Mouse (Mus musculus) MEL (cell line): ENCODE data around the gene Abtb1. TPM values are rescaled to one million over a fixed set of nuclear protein-coding genes. Genes with fewer than 3 reads are reported as not detected.

Source experiments
- DNase-seq: peaks from one replicate; pipeline ENCODE4 v3.0.0; 2011; ENCODE audit warnings: low read depth, low spot score
- H3K27ac ChIP-seq: 2 replicates; pipeline ENCODE4 v1.5.1; 2012; ENCODE audit warnings: low read depth, mild to moderate bottlenecking, control low read depth, low read length, moderate library complexity; ENCODE audit not compliant: control insufficient read depth
- H3K27me3 ChIP-seq, 2 experiments: fragments of 150-350 bp in 1 of 2; sonication (generic) in 1 of 2; 2 replicates each; pipeline ENCODE4 v1.6.1; 2012; ENCODE audit warnings: low read length in 2 of 2, mild to moderate bottlenecking in 2 of 2, improper control_type of control experiment in 1 of 2, moderate library complexity in 1 of 2; ENCODE audit not compliant: insufficient read depth in 2 of 2, control insufficient read depth in 1 of 2
- H3K36me3 ChIP-seq, 2 experiments: 2 replicates each; pipeline ENCODE4 v1.6.1; 2012 to 2014; ENCODE audit warnings: low read length in 2 of 2, improper control_type of control experiment in 1 of 2, inconsistent platforms in 1 of 2, mild to moderate bottlenecking in 1 of 2; ENCODE audit not compliant: insufficient read depth in 2 of 2, control insufficient read depth in 1 of 2
- H3K4me1 ChIP-seq, 2 experiments: fragments of 150-350 bp in 1 of 2; sonication (generic) in 1 of 2; 2 replicates each; pipeline ENCODE4 v1.6.1; 2012; ENCODE audit warnings: low read length in 2 of 2, improper control_type of control experiment in 1 of 2, mild to moderate bottlenecking in 1 of 2; ENCODE audit not compliant: insufficient read depth in 2 of 2, control insufficient read depth in 1 of 2
- H3K4me3 ChIP-seq, 2 experiments: fragments of 150-350 bp in 1 of 2; sonication (generic) in 1 of 2; 2 replicates each; pipeline ENCODE4 v1.5.1; 2012; ENCODE audit warnings: low read depth in 2 of 2, low read length in 2 of 2, mild to moderate bottlenecking in 2 of 2, moderate library complexity in 2 of 2, control low read depth in 1 of 2, improper control_type of control experiment in 1 of 2; ENCODE audit not compliant: control insufficient read depth in 1 of 2, insufficient read depth in 1 of 2
- H3K79me2 ChIP-seq: 2 replicates; pipeline ENCODE4 v1.6.1; 2012; ENCODE audit warnings: mild to moderate bottlenecking, low read length, moderate library complexity; ENCODE audit not compliant: control insufficient read depth, poor library complexity, insufficient read depth
- H3K9ac ChIP-seq: 2 replicates; pipeline ENCODE4 v1.6.1; 2012; ENCODE audit warnings: low read depth, mild to moderate bottlenecking, control low read depth, low read length, moderate library complexity; ENCODE audit not compliant: control insufficient read depth, poor library complexity, severe bottlenecking
- H3K9me3 ChIP-seq: fragments of 150-350 bp; sonication (generic); replicated peaks from 2 replicates; pipeline ENCODE4 v1.6.1; 2012; ENCODE audit warnings: mild to moderate bottlenecking, low read length, improper control_type of control experiment, moderate library complexity; ENCODE audit not compliant: insufficient read depth
- BHLHE40 ChIP-seq: IDR thresholded peaks from 2 replicates; pipeline ENCODE4 v1.6.1; 2012; ENCODE audit warnings: low read depth, mild to moderate bottlenecking, inconsistent platforms, low read length, improper control_type of control experiment, borderline replicate concordance
- CHD2 ChIP-seq: IDR thresholded peaks from 2 replicates; pipeline ENCODE4 v1.6.1; 2011; ENCODE audit warnings: low read length, improper control_type of control experiment
- ELF1 ChIP-seq: IDR thresholded peaks from 2 replicates; pipeline ENCODE4 v1.6.1; 2014; ENCODE audit warnings: low read depth, mild to moderate bottlenecking, inconsistent platforms, low read length, improper control_type of control experiment, moderate library complexity
- EP300 ChIP-seq, 2 experiments: IDR thresholded peaks; 2 replicates each; pipeline ENCODE4 v1.6.1; 2011; ENCODE audit warnings: improper control_type of control experiment in 2 of 2, low read length in 2 of 2, low read depth in 1 of 2, mild to moderate bottlenecking in 1 of 2
- GABPA ChIP-seq: IDR thresholded peaks from 2 replicates; pipeline ENCODE4 v1.6.1; 2012; ENCODE audit warnings: low read depth, mild to moderate bottlenecking, inconsistent platforms, low read length, improper control_type of control experiment, moderate library complexity
- HCFC1 ChIP-seq: IDR thresholded peaks from 2 replicates; pipeline ENCODE4 v1.6.1; 2012; ENCODE audit warnings: low read depth, mild to moderate bottlenecking, inconsistent platforms, low read length, improper control_type of control experiment, moderate library complexity
- JUND ChIP-seq: IDR thresholded peaks from 2 replicates; pipeline ENCODE4 v1.6.1; 2011; ENCODE audit warnings: low read depth, mild to moderate bottlenecking, improper control_type of control experiment, low read length
- KAT2A ChIP-seq: conservative IDR thresholded peaks from 2 replicates; pipeline ENCODE4 v1.6.1; 2012; ENCODE audit warnings: low read depth, low read length, improper control_type of control experiment, inconsistent platforms
- MAX ChIP-seq: IDR thresholded peaks from 2 replicates; pipeline ENCODE4 v1.6.1; 2011; ENCODE audit warnings: low read length, improper control_type of control experiment
- MAZ ChIP-seq: IDR thresholded peaks from 2 replicates; pipeline ENCODE4 v1.6.1; 2012; ENCODE audit warnings: low read depth, mild to moderate bottlenecking, inconsistent platforms, low read length, improper control_type of control experiment
- MEF2A ChIP-seq: IDR thresholded peaks from 2 replicates; pipeline ENCODE4 v1.6.1; 2014; ENCODE audit warnings: low read depth, mild to moderate bottlenecking, inconsistent platforms, low read length, improper control_type of control experiment; ENCODE audit not compliant: poor library complexity, insufficient replicate concordance, severe bottlenecking; ENCODE audit errors: extremely low read depth
- MYB ChIP-seq: IDR thresholded peaks from 2 replicates; pipeline ENCODE4 v1.6.1; 2011; ENCODE audit warnings: mild to moderate bottlenecking, low read depth, low read length, improper control_type of control experiment
- MYC ChIP-seq: IDR thresholded peaks from 2 replicates; pipeline ENCODE4 v1.6.1; 2011; ENCODE audit warnings: low read depth, mild to moderate bottlenecking, low read length, improper control_type of control experiment, moderate library complexity
- NRF1 ChIP-seq: IDR thresholded peaks from 2 replicates; pipeline ENCODE4 v1.6.1; 2014; ENCODE audit warnings: low read depth, mild to moderate bottlenecking, inconsistent platforms, low read length, improper control_type of control experiment, moderate library complexity; ENCODE audit not compliant: poor library complexity, insufficient read depth, severe bottlenecking
- POLR2A ChIP-seq, 2 experiments: IDR thresholded peaks; 2 replicates each; pipeline ENCODE4 v1.6.1; 2011 to 2012; ENCODE audit warnings: low read length in 2 of 2, mild to moderate bottlenecking in 2 of 2, control low read depth in 1 of 2, improper control_type of control experiment in 1 of 2, low read depth in 1 of 2, moderate library complexity in 1 of 2; ENCODE audit not compliant: control insufficient read depth in 1 of 2, insufficient read depth in 1 of 2, poor library complexity in 1 of 2
- RAD21 ChIP-seq: IDR thresholded peaks from 2 replicates; pipeline ENCODE4 v1.6.1; 2011; ENCODE audit warnings: mild to moderate bottlenecking, low read depth, low read length, improper control_type of control experiment
- SIN3A ChIP-seq: IDR thresholded peaks from 2 replicates; pipeline ENCODE4 v1.6.1; 2012; ENCODE audit warnings: low read length, improper control_type of control experiment, inconsistent platforms
- TAL1 ChIP-seq: IDR thresholded peaks from 2 replicates; pipeline ENCODE4 v1.6.1; 2012; ENCODE audit warnings: mild to moderate bottlenecking, inconsistent platforms, low read length, moderate library complexity, mixed read lengths
- TBP ChIP-seq: IDR thresholded peaks from 2 replicates; pipeline ENCODE4 v1.8.0; 2011; ENCODE audit warnings: low read depth, low read length, improper control_type of control experiment
- TCF12 ChIP-seq: IDR thresholded peaks from 2 replicates; pipeline ENCODE4 v1.6.1; 2014; ENCODE audit warnings: low read depth, mild to moderate bottlenecking, inconsistent platforms, low read length, improper control_type of control experiment, moderate library complexity
- UBTF ChIP-seq: IDR thresholded peaks from 2 replicates; pipeline ENCODE4 v1.6.1; 2012; ENCODE audit warnings: low read depth, mild to moderate bottlenecking, inconsistent platforms, low read length, improper control_type of control experiment, moderate library complexity, borderline replicate concordance; ENCODE audit not compliant: insufficient read depth
- USF2 ChIP-seq, 2 experiments: IDR thresholded peaks; 2 replicates each; pipeline ENCODE4 v1.6.1; 2011 to 2012; ENCODE audit warnings: improper control_type of control experiment in 2 of 2, low read length in 2 of 2, borderline replicate concordance in 1 of 2, inconsistent platforms in 1 of 2, low read depth in 1 of 2, mild to moderate bottlenecking in 1 of 2; ENCODE audit not compliant: insufficient read depth in 1 of 2
- ZC3H11A ChIP-seq: IDR thresholded peaks from 2 replicates; pipeline ENCODE4 v1.6.1; 2012; ENCODE audit warnings: low read depth, mild to moderate bottlenecking, inconsistent platforms, low read length, improper control_type of control experiment
- ZKSCAN1 ChIP-seq: IDR thresholded peaks from 2 replicates; pipeline ENCODE4 v1.6.1; 2012; ENCODE audit warnings: low read depth, mild to moderate bottlenecking, inconsistent platforms, low read length, improper control_type of control experiment, moderate library complexity
- ZMIZ1 ChIP-seq: IDR thresholded peaks from 2 replicates; pipeline ENCODE4 v1.6.1; 2012; ENCODE audit warnings: low read depth, mild to moderate bottlenecking, inconsistent platforms, low read length, improper control_type of control experiment, moderate library complexity
- polyA plus RNA-seq, 2 experiments: library from polyadenylated mRNA; stranded (reverse) in 1 of 2; unstranded in 1 of 2; fragments of >175 nt in 1 of 2; fragments of >200 nt in 1 of 2; gene quantifications; 2 replicates each; pipeline versions ENCODE4 v1.2.1 to v1.2.4; 2012; ENCODE audit warnings: low replicate concordance in 2 of 2, low read depth in 1 of 2; ENCODE audit not compliant: insufficient read length in 2 of 2, insufficient read depth in 1 of 2, missing spikeins in 1 of 2
- total RNA-seq: library from RNA; depleted of rRNA; stranded (reverse); fragments of 300-350 nt; gene quantifications from 2 replicates; pipeline ENCODE4 v1.2.3, GENCODE M21; 2012

The Abtb1 gene
- total and polyA plus RNA-seq, 3 experiments, result 7.4 to 16.9 TPM; not detected in 1

GRCm38 (mm10) chr6:88871546-88871945, 29.8 kb upstream of the Abtb1 start:
- Histone ChIP-seq H3K4me1 (no peaks in the 10 kb centered on the region), H3K27me3 (peaks cover 0 to 3% of the 10 kb centered on the region in 2 experiments; a peak in 3 of 4 replicates), H3K4me3 (no peak overlapping the region), H3K9ac (no peak overlapping the region), H3K9me3 (no peaks in the 10 kb centered on the region), H3K27ac (no peak overlapping the region), H3K36me3 (no peaks in the 10 kb centered on the region), H3K79me2 (no peaks in the 10 kb centered on the region)
- DNase-seq, result no peak
- TF ChIP-seq GABPA (no peak), NRF1 (no peak), ELF1 (no peak), JUND (no peak), HCFC1 (no peak), UBTF (no peak), TAL1 (no peak), BHLHE40 (no peak), TBP (no peak)

- Histone ChIP-seq H3K4me1 (no peaks in the 10 kb centered on the region), H3K27me3 (peaks cover 1 to 3% of the 10 kb centered on the region in 2 experiments; a peak in 3 of 4 replicates), H3K79me2 (no peaks in the 10 kb centered on the region), H3K27ac (no peak overlapping the region)
- TF ChIP-seq ZKSCAN1, result 0 out of 2 replicates have a peak, but pooled peaks have one; percentile 45
- no peak for TF ChIP-seq EP300 (IDR thresholded peaks at IDR 0.05; ENCODE audit: low read depth in 1 of 2, low read length in 2 of 2)
- no peak for TF ChIP-seq TAL1
- TF ChIP-seq MYB, result no peak
- TF ChIP-seq BHLHE40, result no peak
- no peak for TF ChIP-seq JUND
- TF ChIP-seq, all 39 proteins: peak for 1
- Histone ChIP-seq H3K36me3 (no peaks in the 10 kb centered on the region), H3K4me3 (no peak overlapping the region), H3K9me3 (no peaks in the 10 kb centered on the region), H3K9ac (no peak overlapping the region)
- DNase-seq, result no peak
Observed at GRCm38 (mm10) chr6:88870594-88870993, 28.8 kb upstream of the Abtb1 start.

DNA sequence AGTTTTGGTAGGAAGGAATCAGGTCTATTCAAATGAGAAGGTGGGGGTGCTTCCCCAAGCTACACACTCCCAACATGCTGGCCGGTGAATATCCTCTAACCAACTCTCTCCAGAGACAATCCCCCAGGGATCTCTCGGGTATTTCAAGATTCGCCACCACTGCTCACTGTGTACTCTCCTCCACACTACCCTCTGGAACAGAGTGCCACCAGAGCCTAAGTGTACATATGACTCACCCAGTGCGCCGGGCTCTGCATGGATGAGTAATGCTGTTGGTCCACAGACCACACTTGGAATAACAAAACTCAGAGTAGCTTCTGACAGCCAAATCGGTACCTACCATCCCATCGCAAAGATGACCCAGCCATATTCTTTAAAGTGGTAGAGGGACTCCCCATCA, 27.7 kb upstream of the Abtb1 start:
- TF ChIP-seq MAX, result no peak
- TF ChIP-seq POLR2A (IDR thresholded peaks at IDR 0.05; ENCODE audit: control insufficient read depth in 1 of 2, insufficient read depth in 1 of 2, low read depth in 1 of 2, low read length in 2 of 2, poor library complexity in 1 of 2), result no peak
- TF ChIP-seq ZC3H11A, result no peak
- no peak for TF ChIP-seq SIN3A
- TF ChIP-seq MAZ, result no peak
- no peak for TF ChIP-seq UBTF
- no peak for TF ChIP-seq MEF2A
- no peak for TF ChIP-seq USF2 (IDR thresholded peaks at IDR 0.05; ENCODE audit: borderline replicate concordance in 1 of 2, insufficient read depth in 1 of 2, low read depth in 1 of 2, low read length in 2 of 2)
- TF ChIP-seq TCF12, result no peak
- no peak for TF ChIP-seq MYB
- TF ChIP-seq MYC, result no peak
- no peak for TF ChIP-seq JUND
- TF ChIP-seq HCFC1, result no peak
- TF ChIP-seq ZMIZ1, result no peak
- TF ChIP-seq KAT2A, result no peak
- no peak for TF ChIP-seq RAD21
- no peak for TF ChIP-seq CHD2
- no peaks in the 10 kb centered on the region for H3K36me3 ChIP-seq
- peaks cover 3 to 4% of the 10 kb centered on the region in 2 experiments; a peak in 3 of 4 replicates for H3K27me3 ChIP-seq
- no peak overlapping the region for H3K27ac ChIP-seq
- no peak overlapping the region for H3K9ac ChIP-seq
- no peaks in the 10 kb centered on the region for H3K79me2 ChIP-seq
- no peaks in the 10 kb centered on the region for H3K9me3 ChIP-seq
- DNase-seq, result no peak
- no peak overlapping the region for H3K4me3 ChIP-seq
- H3K4me1 ChIP-seq, result no peaks in the 10 kb centered on the region
